Mouse (Mus musculus) liver, embryonic 11.5 days (tissue): ENCODE measurements at regions not wholly inside any gene's neighbourhood (a gene's known extent, or its start where the extent isn't known, plus 50 kb on each side); places are given as distances from the start of the nearest gene placed in this dataset.

Experiments used
- ATAC-seq: fragments of 200-750 bp; cut with Nextera tagmentation; replicated peaks from 2 replicates; pipeline ENCODE4 v1.8.0; 2017; ENCODE audit warnings: moderate number of reproducible peaks, mild to moderate bottlenecking, moderate TSS enrichment, moderate library complexity; ENCODE audit not compliant: low FRiP score
- DNase-seq: peaks from one replicate; pipeline ENCODE4 v3.0.0-alpha.2; 2017; ENCODE audit warnings: low spot score
- H3K27ac ChIP-seq: fragments of 300-500 bp; sonication (generic); 2 replicates; pipeline ENCODE4 v1.5.1; 2014; ENCODE audit warnings: mild to moderate bottlenecking, low read depth, low read length, control low read depth
- H3K27me3 ChIP-seq: fragments of 300-500 bp; sonication (generic); replicated peaks from 2 replicates; pipeline ENCODE4 v1.6.1; 2014; ENCODE audit warnings: low read length, mixed read lengths; ENCODE audit not compliant: control insufficient read depth, insufficient read depth
- H3K36me3 ChIP-seq: fragments of 300-500 bp; sonication (generic); 2 replicates; pipeline ENCODE4 v1.6.1; 2014; ENCODE audit warnings: mild to moderate bottlenecking, low read length, moderate library complexity, mixed read lengths; ENCODE audit not compliant: control insufficient read depth, insufficient read depth
- H3K4me1 ChIP-seq: fragments of 300-500 bp; sonication (generic); replicated peaks from 2 replicates; pipeline ENCODE4 v1.6.1; 2014; ENCODE audit warnings: low read length, mixed read lengths; ENCODE audit not compliant: control insufficient read depth, insufficient read depth
- H3K4me2 ChIP-seq: fragments of 300-500 bp; sonication (generic); 2 replicates; pipeline ENCODE4 v1.6.1; 2014; ENCODE audit warnings: mild to moderate bottlenecking, control low read depth, moderate library complexity
- H3K4me3 ChIP-seq: fragments of 300-500 bp; sonication (generic); 2 replicates; pipeline ENCODE4 v1.5.1; 2014; ENCODE audit warnings: low read depth, low read length, control low read depth
- H3K9ac ChIP-seq: fragments of 300-500 bp; sonication (generic); 2 replicates; pipeline ENCODE4 v1.6.1; 2014; ENCODE audit warnings: low read depth, low read length, control low read depth
- H3K9me3 ChIP-seq: fragments of 300-500 bp; sonication (generic); 2 replicates; pipeline ENCODE4 v1.6.1; 2016; ENCODE audit warnings: low read length, inconsistent platforms, mixed read lengths; ENCODE audit not compliant: control insufficient read depth
- WGBS: fragments of 180-500 bp; shearing (Covaris S2); extraction: QIAGEN DNeasy Blood & Tissue Kit; methylation state at CpG from one replicate; pipeline ENCODE4 v1.1.7; 2014; 5-methylcytosine and 5-hydroxymethylcytosine counted together

DNA sequence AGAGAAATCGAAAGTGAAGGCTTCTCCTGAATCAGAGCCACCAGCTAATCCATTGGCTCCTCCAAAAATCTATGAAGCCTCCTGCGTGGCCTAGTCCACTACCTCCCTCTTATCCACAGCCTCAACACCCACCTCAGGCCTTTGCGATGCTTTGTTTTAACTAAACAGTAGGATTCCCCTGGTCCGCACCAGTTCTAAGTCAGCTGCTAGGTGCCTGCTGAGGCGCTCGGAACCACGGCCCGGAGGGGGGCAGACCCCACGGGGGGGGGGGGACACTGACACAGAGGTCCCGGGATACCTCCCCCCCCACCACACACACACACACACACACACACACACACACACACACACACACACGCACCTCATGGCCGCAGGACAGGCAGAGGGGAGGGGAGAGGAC, 89.2 kb upstream of the Plcl2 start:
- WGBS, result 76% methylated on average over 10 of the region's 12 CpGs
- ATAC-seq, result peak; percentile 95
- no peak overlapping the region for H3K27ac ChIP-seq

DNA sequence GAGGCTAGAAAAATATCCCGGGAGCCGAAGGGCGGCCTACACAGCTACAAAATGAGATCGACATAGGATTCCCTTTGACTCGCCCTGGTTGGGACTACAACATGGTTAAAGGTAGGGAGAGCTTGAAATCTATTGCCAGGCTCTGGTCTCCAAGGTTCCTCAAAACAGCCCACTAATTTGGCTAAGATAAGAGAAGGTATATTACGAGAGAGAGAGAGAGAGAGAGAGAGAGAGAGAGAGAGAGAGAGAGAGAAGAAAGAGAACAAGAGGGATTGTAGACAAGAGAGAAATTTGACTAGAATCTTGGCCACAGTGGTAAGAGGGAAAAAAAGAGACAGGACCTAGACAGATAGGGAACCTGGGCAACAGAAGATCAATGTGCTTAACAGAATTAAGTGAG, 88.5 kb upstream of the Plcl2 start:
- no peak for ATAC-seq
- Histone ChIP-seq H3K9ac (no peak overlapping the region), H3K9me3 (no peaks in the 10 kb centered on the region; the same call in 1 of the 2 replicates), H3K27ac (no peak overlapping the region), H3K4me2 (no peak overlapping the region), H3K36me3 (no peaks in the 10 kb centered on the region), H3K4me1 (no peaks in the 10 kb centered on the region), H3K4me3 (no peak overlapping the region), H3K27me3 (no peaks in the 10 kb centered on the region)
- no peak for DNase-seq
- WGBS, result 88% methylated on average over 6 of the region's 6 CpGs

More for the DNA sequence above, 89.2 kb upstream of the Plcl2 start:
- H3K9ac ChIP-seq, result no peak overlapping the region
- DNase-seq, result no peak
- no peaks in the 10 kb centered on the region for H3K27me3 ChIP-seq
- no peaks in the 10 kb centered on the region for H3K36me3 ChIP-seq
- no peak overlapping the region for H3K4me3 ChIP-seq
- no peak overlapping the region for H3K4me2 ChIP-seq
- no peaks in the 10 kb centered on the region for H3K4me1 ChIP-seq
- H3K9me3 ChIP-seq, result no peaks in the 10 kb centered on the region; the same call in 1 of the 2 replicates

DNA sequence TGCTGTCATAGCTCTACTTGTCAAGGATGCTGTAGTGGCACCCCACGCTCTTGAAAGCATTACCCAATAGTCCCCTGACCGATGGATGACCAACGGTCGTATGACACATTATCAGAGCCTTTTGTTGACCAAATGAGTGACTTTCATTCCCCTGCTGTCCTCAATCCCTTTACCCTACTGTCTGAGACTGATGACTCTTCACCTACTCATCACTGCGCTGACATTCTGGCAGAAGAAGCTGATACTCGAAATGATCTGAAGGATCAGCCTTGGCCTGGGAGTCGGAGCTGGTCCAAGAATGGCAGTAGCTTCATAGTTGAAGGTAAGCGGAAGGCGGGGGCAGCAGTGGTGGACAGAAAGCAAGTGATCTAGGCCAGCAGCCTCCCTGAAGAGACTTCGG, 87.7 kb upstream of the Plcl2 start:
- Histone ChIP-seq H3K4me1 (no peaks in the 10 kb centered on the region), H3K9me3 (no peaks in the 10 kb centered on the region; the same call in 1 of the 2 replicates), H3K4me2 (no peak overlapping the region), H3K27me3 (no peaks in the 10 kb centered on the region), H3K36me3 (no peaks in the 10 kb centered on the region), H3K27ac (no peak overlapping the region), H3K9ac (no peak overlapping the region), H3K4me3 (no peak overlapping the region)
- 91% methylated on average over 10 of the region's 10 CpGs for WGBS
- no peak for DNase-seq
- no peak for ATAC-seq

DNA sequence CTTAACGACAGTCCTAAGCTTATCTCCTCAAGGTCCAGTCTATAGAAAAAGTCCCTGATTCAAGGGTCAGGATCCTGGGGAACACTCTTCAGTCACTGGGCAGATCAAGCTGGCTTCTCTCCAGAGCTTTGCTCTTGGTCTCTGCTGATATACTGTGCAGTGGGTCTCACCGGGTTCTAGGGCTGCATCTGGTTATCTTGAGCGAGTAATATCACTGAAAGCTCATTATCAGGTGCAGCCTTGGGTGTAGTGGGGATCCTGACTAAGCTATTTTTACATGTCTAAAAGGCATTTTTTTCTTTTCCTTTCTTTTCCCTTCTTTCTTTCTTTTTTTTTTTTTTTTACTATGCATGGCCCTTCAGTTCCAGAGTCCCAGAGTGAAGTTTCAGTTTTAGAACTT, 84.1 kb upstream of the Plcl2 start:
- WGBS, result 44% methylated on average over 3 of the region's 3 CpGs
- Histone ChIP-seq H3K27ac (no peak overlapping the region), H3K36me3 (no peaks in the 10 kb centered on the region), H3K4me1 (no peaks in the 10 kb centered on the region), H3K9me3 (no peaks in the 10 kb centered on the region), H3K27me3 (no peaks in the 10 kb centered on the region), H3K9ac (no peak overlapping the region), H3K4me3 (no peak overlapping the region), H3K4me2 (peak overlapping the region; percentile 31; the same call in 1 of the 2 replicates)
- ATAC-seq (peak; percentile 100), DNase-seq (no peak)

DNA sequence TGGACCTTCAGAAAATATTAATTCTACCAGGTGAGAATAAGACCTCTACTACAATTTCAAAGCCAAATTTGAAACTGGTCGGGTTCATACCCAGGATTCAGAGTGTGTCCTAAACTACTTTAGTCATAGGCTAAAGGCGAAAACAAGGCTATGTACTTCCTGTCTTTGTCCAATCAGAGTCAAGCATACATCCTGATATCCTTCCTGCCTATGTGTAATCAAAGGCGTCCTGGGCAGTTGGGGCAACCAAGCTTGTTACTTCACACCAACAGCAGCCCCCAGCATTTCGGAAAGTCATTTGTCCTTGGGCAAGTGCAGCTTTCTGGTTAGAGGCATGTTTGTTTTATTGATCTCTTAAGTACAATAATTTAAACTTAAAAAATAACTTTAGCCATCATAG, 83.7 kb upstream of the Plcl2 start:
- Histone ChIP-seq H3K9ac (no peak overlapping the region), H3K4me2 (peak overlapping the region; percentile 31; the same call in 1 of the 2 replicates), H3K4me3 (no peak overlapping the region), H3K4me1 (no peaks in the 10 kb centered on the region), H3K36me3 (no peaks in the 10 kb centered on the region), H3K27ac (no peak overlapping the region), H3K27me3 (no peaks in the 10 kb centered on the region), H3K9me3 (no peaks in the 10 kb centered on the region)
- ATAC-seq (0 out of 2 replicates have a peak, but pooled peaks have one; percentile 50), DNase-seq (no peak)
- 44% methylated on average over 4 of the region's 4 CpGs for WGBS

DNA sequence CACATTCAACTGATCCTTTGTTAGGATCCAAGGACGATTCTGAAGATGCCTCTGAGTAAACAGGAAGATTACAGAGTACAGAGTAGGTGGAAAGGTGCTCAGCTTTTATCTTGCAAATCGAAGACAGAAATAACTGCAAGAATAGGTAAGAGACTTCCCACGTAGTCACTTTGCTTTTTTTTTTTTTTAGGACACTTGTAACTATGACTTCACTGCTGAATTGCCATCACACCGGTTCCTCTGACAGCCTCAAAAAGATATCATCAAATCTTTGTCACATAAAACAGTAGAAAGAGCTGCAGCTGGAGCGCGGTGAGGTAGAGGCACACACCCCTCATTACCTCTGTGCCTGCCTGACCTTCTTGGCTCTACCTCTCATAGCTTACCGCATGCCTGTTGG, 83.1 kb upstream of the Plcl2 start:
- Histone ChIP-seq H3K9me3 (no peaks in the 10 kb centered on the region), H3K36me3 (no peaks in the 10 kb centered on the region), H3K9ac (no peak overlapping the region), H3K27ac (no peak overlapping the region), H3K4me2 (no peak overlapping the region), H3K4me3 (no peak overlapping the region), H3K27me3 (no peaks in the 10 kb centered on the region), H3K4me1 (no peaks in the 10 kb centered on the region)
- DNase-seq, result no peak
- ATAC-seq, result no peak
- 77% methylated on average over 7 of the region's 7 CpGs for WGBS

- no peaks in the 10 kb centered on the region for H3K4me1 ChIP-seq
- DNase-seq, result no peak
- no peaks in the 10 kb centered on the region for H3K27me3 ChIP-seq
- ATAC-seq, result no peak
- no peaks in the 10 kb centered on the region for H3K9me3 ChIP-seq
- H3K27ac ChIP-seq, result no peak overlapping the region
- no peak overlapping the region for H3K9ac ChIP-seq
- no peaks in the 10 kb centered on the region for H3K36me3 ChIP-seq
- no peak overlapping the region for H3K4me2 ChIP-seq
- no peak overlapping the region for H3K4me3 ChIP-seq
- WGBS, result 40% methylated on average over 10 of the region's 10 CpGs
Observed at GRCm38 (mm10) chr17:50427331-50428003, 81.7 kb upstream of the Plcl2 start.

- no peaks in the 10 kb centered on the region for H3K4me1 ChIP-seq
- no peak overlapping the region for H3K9ac ChIP-seq
- no peak for DNase-seq
- WGBS, result 53% methylated on average over 5 of the region's 5 CpGs
- no peaks in the 10 kb centered on the region for H3K36me3 ChIP-seq
- H3K9me3 ChIP-seq, result no peaks in the 10 kb centered on the region
- no peaks in the 10 kb centered on the region for H3K27me3 ChIP-seq
- no peak for ATAC-seq
- no peak overlapping the region for H3K4me3 ChIP-seq
- no peak overlapping the region for H3K4me2 ChIP-seq
- H3K27ac ChIP-seq, result no peak overlapping the region
Observed at GRCm38 (mm10) chr17:50428004-50428560, 81.1 kb upstream of the Plcl2 start.

DNA sequence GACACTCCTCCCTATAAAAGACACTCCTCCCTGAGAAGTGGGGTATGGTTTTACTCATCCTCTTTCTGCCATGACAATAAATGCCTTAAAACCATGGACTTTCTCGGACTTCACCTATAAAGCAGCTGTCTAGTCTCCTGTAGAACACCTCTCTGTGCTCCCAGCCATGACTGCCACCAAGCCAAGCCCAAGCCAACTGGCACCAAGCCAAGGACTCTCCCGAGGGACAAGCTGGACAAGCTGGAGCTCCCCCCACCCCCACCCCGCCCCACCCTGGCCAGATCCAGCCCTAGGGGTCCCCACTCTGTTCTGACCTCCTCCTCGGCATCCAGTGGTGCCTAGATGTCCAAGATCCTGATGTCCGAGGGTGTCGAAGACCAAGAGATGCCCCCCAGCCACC, 76.6 kb upstream of the Plcl2 start:
- H3K36me3 ChIP-seq, result no peaks in the 10 kb centered on the region
- DNase-seq (no peak), ATAC-seq (no peak)
- H3K4me1 ChIP-seq, result no peaks in the 10 kb centered on the region
- WGBS, result 86% methylated on average over 6 of the region's 6 CpGs
- no peaks in the 10 kb centered on the region for H3K27me3 ChIP-seq
- H3K4me3 ChIP-seq, result no peak overlapping the region
- H3K27ac ChIP-seq, result no peak overlapping the region
- H3K9me3 ChIP-seq, result no peaks in the 10 kb centered on the region
- no peak overlapping the region for H3K4me2 ChIP-seq
- H3K9ac ChIP-seq, result no peak overlapping the region
